Mouse (Mus musculus): ENCODE measurements around the gene Rln3. TPM values are rescaled to one million over a fixed set of nuclear protein-coding genes. Genes with fewer than 3 reads are reported as not detected.
"Not testable (repeated sequence)": the region's sequence is repeated elsewhere in the genome, so short reads cannot be mapped to it uniquely, and the experiment has no call there.

The Rln3 gene
- polyA plus RNA-seq, 1 experiment: not detected

DNA sequence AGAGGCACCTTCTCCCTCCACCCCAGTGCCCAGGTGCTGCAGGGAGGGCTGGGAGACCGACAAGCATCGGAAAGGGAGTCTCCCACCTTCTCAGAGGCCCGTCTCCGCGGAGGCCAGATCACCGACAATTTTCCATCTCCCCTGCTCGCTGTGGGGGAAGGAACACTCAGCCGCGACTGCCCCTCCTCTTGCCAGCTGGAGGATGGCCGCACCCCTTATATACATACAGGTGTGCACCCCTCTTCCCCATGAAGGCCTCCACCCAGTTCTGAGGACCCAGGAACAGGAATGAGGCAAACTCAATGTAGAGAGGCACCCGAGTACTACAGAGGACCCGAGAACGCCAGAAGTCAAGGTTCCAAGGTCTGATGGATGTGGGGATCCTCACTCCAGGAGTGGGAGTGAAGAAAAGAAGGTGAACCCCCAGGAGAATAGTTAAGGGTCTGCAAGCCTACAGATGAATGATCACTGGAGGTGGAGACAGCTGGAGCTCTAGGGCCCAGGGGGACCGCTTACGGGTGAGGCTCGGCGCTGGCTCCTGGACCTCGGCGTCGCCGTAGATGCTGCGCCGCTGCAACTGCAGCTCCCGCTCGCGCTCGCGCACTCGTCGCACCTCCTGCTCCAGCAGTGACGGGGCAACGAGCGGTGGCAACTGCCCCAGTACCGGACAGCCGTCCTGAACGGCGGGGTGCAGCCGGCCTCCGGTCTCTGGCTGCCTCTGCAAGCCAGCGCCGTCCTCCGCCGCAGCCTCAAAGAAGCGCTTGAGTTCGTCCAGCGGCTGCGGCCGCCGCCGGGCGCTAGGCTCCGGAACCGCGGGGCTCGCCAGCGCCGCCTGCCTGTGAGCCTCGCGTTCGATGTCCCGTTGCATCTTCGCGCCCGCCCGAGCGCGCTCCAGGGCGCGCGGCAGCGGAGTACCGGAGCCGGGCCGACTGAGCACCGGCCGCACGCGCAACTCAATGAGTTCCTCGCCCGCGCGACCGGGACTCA lies 33.9 kb downstream of the Rln3 start:
- no peak overlapping the region for H3K27ac ChIP-seq (ENCODE audit: insufficient read depth, low read length)
- peak; percentile 55 for TF ChIP-seq CTCF (IDR thresholded peaks at IDR 0.05; ENCODE audit: borderline replicate concordance, insufficient read depth, low read length)
- TF ChIP-seq POLR2A (IDR thresholded peaks at IDR 0.05; ENCODE audit: low read depth, low read length): no peak

DNA sequence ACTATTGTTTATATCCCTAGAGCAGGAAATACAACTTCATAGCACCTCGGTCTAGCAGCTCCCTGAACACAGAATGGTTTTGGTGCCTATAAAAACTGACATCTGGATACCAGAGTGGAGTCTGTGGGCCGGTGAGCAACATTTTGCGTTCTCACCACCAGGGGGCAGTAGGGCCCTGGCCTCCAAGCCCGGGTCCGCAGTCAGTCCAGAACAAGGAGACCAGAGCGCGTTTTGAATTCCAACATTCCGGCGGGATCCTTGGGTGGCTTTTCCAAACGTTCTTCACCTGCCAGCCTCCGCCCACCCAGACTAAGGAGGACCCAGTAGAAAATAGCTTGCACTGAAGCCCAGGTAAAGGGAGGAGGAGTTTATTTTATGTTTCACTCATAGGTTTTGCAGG lies 34.9 kb downstream of the Rln3 start:
- TF ChIP-seq CTCF (IDR thresholded peaks at IDR 0.05; ENCODE audit: borderline replicate concordance, insufficient read depth, low read length) (peak; percentile 87), POLR2A (IDR thresholded peaks at IDR 0.05; ENCODE audit: low read depth, low read length) (no peak)
- H3K27ac ChIP-seq (ENCODE audit: insufficient read depth, low read length): no peak overlapping the region
- H3K4me3 ChIP-seq (ENCODE audit: insufficient read depth, low read length): no peak overlapping the region
- H3K4me1 ChIP-seq (ENCODE audit: control insufficient read depth, insufficient read depth, low read length): peaks cover 3% of the 10 kb centered on the region; the same call in 1 of the 2 replicates

More for the DNA sequence above, 33.9 kb downstream of the Rln3 start:
- Histone ChIP-seq H3K4me3 (ENCODE audit: insufficient read depth, low read length) (peak overlapping the region; percentile 41), H3K4me1 (ENCODE audit: control insufficient read depth, insufficient read depth, low read length) (no peaks in the 10 kb centered on the region)

DNA sequence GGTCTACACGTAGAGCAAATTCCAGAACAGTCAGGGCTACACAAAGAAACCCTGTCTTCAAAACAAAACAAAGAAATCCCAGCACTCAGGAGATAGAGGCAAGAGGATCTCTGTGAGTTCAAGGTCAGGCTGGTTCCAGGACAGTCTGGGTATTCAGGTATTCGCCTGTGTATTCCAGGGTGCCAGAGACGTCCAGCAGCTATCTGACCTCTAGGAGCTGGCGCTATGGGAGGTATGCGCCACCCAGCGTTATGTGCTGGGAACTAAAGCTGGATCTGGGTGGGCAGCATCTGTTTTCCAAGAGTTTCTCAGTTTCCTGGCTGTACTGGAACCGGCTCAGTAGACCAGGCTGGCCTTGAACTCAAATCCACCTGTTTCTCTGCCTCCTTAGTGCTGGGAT lies 36.4 kb downstream of the Rln3 start:
- peaks cover 5% of the 10 kb centered on the region; the same call in 1 of the 2 replicates for H3K4me1 ChIP-seq (ENCODE audit: control insufficient read depth, insufficient read depth, low read length)
- no peak overlapping the region for H3K27ac ChIP-seq (ENCODE audit: insufficient read depth, low read length)
- no peak overlapping the region for H3K4me3 ChIP-seq (ENCODE audit: insufficient read depth, low read length)
- no peak for TF ChIP-seq POLR2A (IDR thresholded peaks at IDR 0.05; ENCODE audit: low read depth, low read length)
- peak; percentile 39; the same call in 1 of the 2 replicates for TF ChIP-seq CTCF (IDR thresholded peaks at IDR 0.05; ENCODE audit: borderline replicate concordance, insufficient read depth, low read length)

DNA sequence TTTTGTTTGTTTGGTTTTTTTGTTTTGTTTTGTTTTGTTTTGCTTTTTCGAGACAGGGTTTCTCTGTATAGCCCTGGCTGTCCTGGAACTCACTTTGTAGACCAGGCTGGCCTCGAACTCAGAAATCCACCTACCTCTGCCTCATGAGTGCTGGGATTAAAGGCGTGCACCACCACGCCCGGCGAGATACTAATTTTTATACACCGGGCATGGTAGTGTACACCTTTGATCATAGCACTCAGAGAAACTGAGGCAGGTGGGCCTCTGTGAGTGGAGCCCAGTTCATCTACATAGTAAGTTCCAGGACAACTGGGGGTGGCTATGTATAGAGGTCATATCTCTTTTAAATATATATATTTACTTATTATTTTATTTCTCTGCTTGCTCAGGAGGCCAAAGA lies 39.3 kb downstream of the Rln3 start:
- H3K27ac ChIP-seq (ENCODE audit: insufficient read depth, low read length); H3K4me1 ChIP-seq (ENCODE audit: control insufficient read depth, insufficient read depth, low read length); H3K4me3 ChIP-seq (ENCODE audit: insufficient read depth, low read length): not testable (repeated sequence)

DNA sequence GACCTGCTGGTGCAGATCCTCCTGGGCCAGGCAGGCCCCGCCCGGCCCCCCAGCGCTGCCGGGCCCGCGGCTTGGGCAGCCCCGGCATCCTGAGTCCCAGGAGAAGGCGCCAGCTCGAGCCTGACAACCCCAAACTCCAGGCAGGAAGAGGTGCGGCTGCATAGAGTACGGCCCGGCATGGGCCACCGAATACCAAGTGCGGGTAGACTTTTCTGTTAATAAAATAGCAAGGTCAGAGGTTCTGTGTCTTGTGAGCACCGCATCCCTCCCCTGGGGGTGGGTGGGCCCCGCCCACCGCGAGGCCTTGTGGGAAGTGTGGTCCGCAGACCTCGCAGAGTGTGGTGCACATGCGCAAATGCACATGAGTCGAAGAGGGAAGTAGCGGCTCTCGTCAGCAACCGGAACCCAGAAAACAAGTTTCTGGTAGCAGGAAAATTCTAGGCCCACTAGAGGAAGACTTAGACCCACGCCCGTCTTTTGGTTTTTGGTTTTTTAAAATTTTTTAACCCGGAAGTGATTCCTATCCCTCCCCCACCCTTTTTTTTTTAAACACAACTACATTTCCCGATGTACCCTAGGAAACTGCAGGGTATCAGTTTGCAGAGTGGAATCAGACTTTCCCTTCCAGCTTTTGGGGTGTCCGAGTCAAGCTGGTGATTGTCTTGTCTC lies 40.1 kb downstream of the Rln3 start:
- Histone ChIP-seq H3K4me1 (ENCODE audit: control insufficient read depth, insufficient read depth, low read length) (peaks cover 6% of the 10 kb centered on the region; the same call in 1 of the 2 replicates), H3K4me3 (ENCODE audit: insufficient read depth, low read length) (peak overlapping the region; percentile 62), H3K27ac (ENCODE audit: insufficient read depth, low read length) (peak overlapping the region; percentile 90)
- no peak for TF ChIP-seq CTCF (IDR thresholded peaks at IDR 0.05; ENCODE audit: borderline replicate concordance, insufficient read depth, low read length)
- peak; percentile 65 for TF ChIP-seq POLR2A (IDR thresholded peaks at IDR 0.05; ENCODE audit: low read depth, low read length)

DNA sequence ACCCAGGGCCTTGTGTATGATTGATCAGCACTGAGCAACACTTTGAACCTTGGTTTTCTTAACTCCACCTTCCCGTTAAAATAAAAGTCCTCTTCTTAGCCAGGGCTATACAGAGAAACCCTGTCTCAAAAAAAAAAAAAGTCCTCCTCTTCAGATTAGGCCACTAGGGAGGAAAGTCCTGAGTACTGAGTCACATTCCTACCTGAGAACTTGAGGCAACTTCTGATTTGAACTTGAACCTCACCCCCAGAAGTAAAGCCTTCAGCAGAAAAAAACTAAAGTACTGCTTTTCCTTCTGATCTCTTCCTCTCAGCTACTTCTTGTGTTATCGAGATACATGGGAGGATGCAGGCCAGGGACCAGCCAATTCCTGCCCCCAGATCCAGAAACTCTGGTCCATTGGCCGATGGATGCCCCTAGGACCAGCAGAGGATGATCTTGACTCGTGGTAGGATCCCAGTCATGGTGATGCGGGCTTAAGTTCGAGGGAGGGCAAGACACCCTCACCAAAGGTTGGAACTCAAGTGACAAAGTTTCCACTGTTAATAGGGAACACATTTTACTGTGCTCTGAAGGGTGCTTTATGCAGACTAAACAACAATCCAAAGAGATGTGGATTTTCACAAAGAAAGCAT lies 41.1 kb downstream of the Rln3 start:
- H3K4me1 ChIP-seq (ENCODE audit: control insufficient read depth, insufficient read depth, low read length): peaks cover 9% of the 10 kb centered on the region; the same call in 1 of the 2 replicates
- H3K27ac ChIP-seq (ENCODE audit: insufficient read depth, low read length): peak overlapping the region; percentile 90
- TF ChIP-seq POLR2A (IDR thresholded peaks at IDR 0.05; ENCODE audit: low read depth, low read length) (no peak), CTCF (IDR thresholded peaks at IDR 0.05; ENCODE audit: borderline replicate concordance, insufficient read depth, low read length) (no peak)
- H3K4me3 ChIP-seq (ENCODE audit: insufficient read depth, low read length): peak overlapping the region; percentile 62

DNA sequence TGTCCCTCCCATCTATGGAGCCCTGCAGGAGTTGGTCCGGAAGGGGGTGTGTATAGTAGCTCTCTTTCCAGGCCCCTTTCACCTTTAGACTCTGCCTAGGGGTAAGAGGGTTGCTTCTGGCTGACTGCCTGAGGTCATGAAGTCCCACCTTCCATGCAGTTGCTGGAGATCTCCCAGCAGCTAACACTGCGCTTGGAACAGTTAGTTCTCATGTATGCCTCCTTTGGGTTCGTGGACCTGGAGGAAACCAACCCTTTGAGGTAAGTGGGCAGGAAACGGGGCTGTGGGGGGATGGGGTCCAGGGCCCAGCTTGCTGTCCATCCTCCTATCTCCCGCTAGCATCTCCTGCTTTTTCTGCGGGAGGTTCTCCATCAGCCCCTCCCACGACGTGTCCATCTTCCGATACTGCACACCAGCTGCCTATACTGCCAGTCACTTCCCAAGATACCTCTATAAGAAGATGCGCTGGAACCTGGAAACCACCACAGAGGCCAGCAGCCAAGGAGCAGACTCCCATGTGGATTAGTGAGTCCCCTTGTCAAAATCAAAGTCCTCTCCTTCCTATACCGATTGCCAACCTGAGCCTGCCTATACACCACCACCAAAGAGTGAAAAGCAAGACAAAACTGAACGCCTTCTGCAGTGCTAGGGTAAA lies 41.7 kb downstream of the Rln3 start:
- Histone ChIP-seq H3K4me1 (ENCODE audit: control insufficient read depth, insufficient read depth, low read length) (peaks cover 9% of the 10 kb centered on the region; the same call in 1 of the 2 replicates), H3K4me3 (ENCODE audit: insufficient read depth, low read length) (no peak overlapping the region)

DNA sequence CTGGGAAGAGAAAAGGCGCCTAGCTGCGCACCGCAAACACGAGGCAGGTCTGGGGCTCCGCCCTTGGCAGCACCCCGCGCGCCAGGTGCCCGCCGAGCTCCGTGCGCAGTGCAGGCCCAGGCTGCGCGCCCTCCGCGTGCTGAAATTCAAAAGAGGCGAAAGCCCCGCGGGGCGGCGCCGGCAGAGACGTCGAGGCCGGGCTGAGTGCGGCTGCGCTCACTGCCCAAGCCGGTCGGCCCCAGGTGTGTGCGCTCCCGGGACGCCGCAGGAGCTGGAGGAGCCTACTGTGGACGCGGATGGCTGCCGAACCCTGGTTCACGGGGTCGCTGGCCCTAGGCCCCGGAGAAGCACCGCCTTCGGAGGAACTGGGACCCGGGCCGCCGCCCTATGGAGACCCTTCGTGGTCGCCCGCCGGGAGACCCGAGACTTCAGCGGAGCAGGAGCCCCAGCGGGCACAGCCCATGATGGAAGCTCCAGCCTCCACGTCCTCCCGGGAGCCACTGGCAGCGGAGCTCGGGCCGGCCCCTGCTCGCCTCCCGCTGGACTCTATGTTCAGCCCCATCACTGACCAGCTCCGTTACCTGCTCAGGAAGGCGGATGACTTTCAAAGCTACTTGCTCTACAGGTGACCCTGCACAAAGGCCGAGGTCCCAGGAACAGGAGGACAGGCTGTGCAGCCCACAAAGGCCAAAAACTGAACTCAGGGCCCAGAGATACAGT lies 43.4 kb downstream of the Rln3 start, which contains the start of gene 1700067K01Rik:
TSS of gene 1700067K01Rik (plus strand) at position 222 of the 720 bp plus-strand sequence.
- TF ChIP-seq CTCF (IDR thresholded peaks at IDR 0.05; ENCODE audit: borderline replicate concordance, insufficient read depth, low read length) (no peak), POLR2A (IDR thresholded peaks at IDR 0.05; ENCODE audit: low read depth, low read length) (no peak)
- H3K27ac ChIP-seq (ENCODE audit: insufficient read depth, low read length): no peak within 1 kb of the TSS
- peaks cover 9% of the 10 kb centered on the region; the same call in 1 of the 2 replicates for H3K4me1 ChIP-seq (ENCODE audit: control insufficient read depth, insufficient read depth, low read length)
- no peak within 1 kb of the TSS for H3K4me3 ChIP-seq (ENCODE audit: insufficient read depth, low read length)

More for the DNA sequence above, 41.7 kb downstream of the Rln3 start:
- TF ChIP-seq CTCF (IDR thresholded peaks at IDR 0.05; ENCODE audit: borderline replicate concordance, insufficient read depth, low read length) (no peak), POLR2A (IDR thresholded peaks at IDR 0.05; ENCODE audit: low read depth, low read length) (peak; percentile 30; the same call in 1 of the 2 replicates)
- H3K27ac ChIP-seq (ENCODE audit: insufficient read depth, low read length): no peak overlapping the region

Measured in embryonic fibroblast, embryonic 13.5 days (primary cell).